Mouse (Mus musculus): ENCODE measurements at regions not wholly inside any gene's neighbourhood (a gene's known extent, or its start where the extent isn't known, plus 50 kb on each side); places are given as distances from the start of the nearest gene placed in this dataset.

- TF ChIP-seq CTCF (IDR thresholded peaks at IDR 0.05; ENCODE audit: borderline replicate concordance, insufficient read depth, low read length) (no peak), POLR2A (IDR thresholded peaks at IDR 0.05; ENCODE audit: low read depth, low read length) (no peak)
- Histone ChIP-seq H3K4me3 (ENCODE audit: insufficient read depth, low read length) (no peak overlapping the region), H3K27ac (ENCODE audit: insufficient read depth, low read length) (no peak overlapping the region), H3K4me1 (ENCODE audit: control insufficient read depth, insufficient read depth, low read length) (peaks cover 10% of the 10 kb centered on the region)
Measured at GRCm38 (mm10) chr13:97390449-97390930, 149.6 kb downstream of the Enc1 start.

GRCm38 (mm10) chr13:97388851-97389479, 148.1 kb downstream of the Enc1 start:
- peaks cover 10% of the 10 kb centered on the region for H3K4me1 ChIP-seq (ENCODE audit: control insufficient read depth, insufficient read depth, low read length)
- no peak overlapping the region for H3K27ac ChIP-seq (ENCODE audit: insufficient read depth, low read length)
- H3K4me3 ChIP-seq (ENCODE audit: insufficient read depth, low read length), result no peak overlapping the region
- TF ChIP-seq POLR2A (IDR thresholded peaks at IDR 0.05; ENCODE audit: low read depth, low read length) (no peak), CTCF (IDR thresholded peaks at IDR 0.05; ENCODE audit: borderline replicate concordance, insufficient read depth, low read length) (no peak)

GRCm38 (mm10) chr13:97386511-97386910, 145.6 kb downstream of the Enc1 start:
- H3K27ac ChIP-seq (ENCODE audit: insufficient read depth, low read length), result no peak overlapping the region
- no peak overlapping the region for H3K4me3 ChIP-seq (ENCODE audit: insufficient read depth, low read length)
- peaks cover 10% of the 10 kb centered on the region for H3K4me1 ChIP-seq (ENCODE audit: control insufficient read depth, insufficient read depth, low read length)
- no peak for TF ChIP-seq CTCF (IDR thresholded peaks at IDR 0.05; ENCODE audit: borderline replicate concordance, insufficient read depth, low read length)
- no peak for TF ChIP-seq POLR2A (IDR thresholded peaks at IDR 0.05; ENCODE audit: low read depth, low read length)

- no peak overlapping the region for H3K4me3 ChIP-seq (ENCODE audit: insufficient read depth, low read length)
- peaks cover 8% of the 10 kb centered on the region for H3K4me1 ChIP-seq (ENCODE audit: control insufficient read depth, insufficient read depth, low read length)
- H3K27ac ChIP-seq (ENCODE audit: insufficient read depth, low read length), result no peak overlapping the region
- TF ChIP-seq POLR2A (IDR thresholded peaks at IDR 0.05; ENCODE audit: low read depth, low read length), result no peak
- TF ChIP-seq CTCF (IDR thresholded peaks at IDR 0.05; ENCODE audit: borderline replicate concordance, insufficient read depth, low read length), result no peak
Measured at GRCm38 (mm10) chr13:97385531-97385930, 144.6 kb downstream of the Enc1 start.

- TF ChIP-seq POLR2A (IDR thresholded peaks at IDR 0.05; ENCODE audit: low read depth, low read length), result no peak
- TF ChIP-seq CTCF (IDR thresholded peaks at IDR 0.05; ENCODE audit: borderline replicate concordance, insufficient read depth, low read length), result no peak
- Histone ChIP-seq H3K27ac (ENCODE audit: insufficient read depth, low read length) (no peak overlapping the region), H3K4me1 (ENCODE audit: control insufficient read depth, insufficient read depth, low read length) (peaks cover 6% of the 10 kb centered on the region), H3K4me3 (ENCODE audit: insufficient read depth, low read length) (no peak overlapping the region)
Measured at GRCm38 (mm10) chr13:97384091-97384777, 143.3 kb downstream of the Enc1 start.

- TF ChIP-seq POLR2A (IDR thresholded peaks at IDR 0.05; ENCODE audit: low read depth, low read length), result no peak
- no peak for TF ChIP-seq CTCF (IDR thresholded peaks at IDR 0.05; ENCODE audit: borderline replicate concordance, insufficient read depth, low read length)
- H3K4me3 ChIP-seq (ENCODE audit: insufficient read depth, low read length), result no peak overlapping the region
- H3K27ac ChIP-seq (ENCODE audit: insufficient read depth, low read length), result no peak overlapping the region
- peaks cover 6% of the 10 kb centered on the region for H3K4me1 ChIP-seq (ENCODE audit: control insufficient read depth, insufficient read depth, low read length)
Measured at GRCm38 (mm10) chr13:97383351-97383750, 142.4 kb downstream of the Enc1 start.

GRCm38 (mm10) chr13:97380366-97380765, 139.5 kb downstream of the Enc1 start:
- H3K27ac ChIP-seq (ENCODE audit: insufficient read depth, low read length), result no peak overlapping the region
- no peak for TF ChIP-seq POLR2A (IDR thresholded peaks at IDR 0.05; ENCODE audit: low read depth, low read length)
- TF ChIP-seq CTCF (IDR thresholded peaks at IDR 0.05; ENCODE audit: borderline replicate concordance, insufficient read depth, low read length), result no peak
- H3K4me3 ChIP-seq (ENCODE audit: insufficient read depth, low read length), result no peak overlapping the region
- H3K4me1 ChIP-seq (ENCODE audit: control insufficient read depth, insufficient read depth, low read length), result no peaks in the 10 kb centered on the region

GRCm38 (mm10) chr13:97376232-97376523, 135.3 kb downstream of the Enc1 start:
- Histone ChIP-seq H3K27ac (ENCODE audit: insufficient read depth, low read length) (no peak overlapping the region), H3K4me1 (ENCODE audit: control insufficient read depth, insufficient read depth, low read length) (no peaks in the 10 kb centered on the region), H3K4me3 (ENCODE audit: insufficient read depth, low read length) (no peak overlapping the region)
- TF ChIP-seq POLR2A (IDR thresholded peaks at IDR 0.05; ENCODE audit: low read depth, low read length) (no peak), CTCF (IDR thresholded peaks at IDR 0.05; ENCODE audit: borderline replicate concordance, insufficient read depth, low read length) (no peak)

GRCm38 (mm10) chr13:97375501-97376231, 134.8 kb downstream of the Enc1 start:
- no peak overlapping the region for H3K4me3 ChIP-seq (ENCODE audit: insufficient read depth, low read length)
- TF ChIP-seq POLR2A (IDR thresholded peaks at IDR 0.05; ENCODE audit: low read depth, low read length), result no peak
- TF ChIP-seq CTCF (IDR thresholded peaks at IDR 0.05; ENCODE audit: borderline replicate concordance, insufficient read depth, low read length), result no peak
- H3K27ac ChIP-seq (ENCODE audit: insufficient read depth, low read length), result no peak overlapping the region
- no peaks in the 10 kb centered on the region for H3K4me1 ChIP-seq (ENCODE audit: control insufficient read depth, insufficient read depth, low read length)

- Histone ChIP-seq H3K4me3 (ENCODE audit: insufficient read depth, low read length) (no peak overlapping the region), H3K27ac (ENCODE audit: insufficient read depth, low read length) (no peak overlapping the region), H3K4me1 (ENCODE audit: control insufficient read depth, insufficient read depth, low read length) (no peaks in the 10 kb centered on the region)
- TF ChIP-seq POLR2A (IDR thresholded peaks at IDR 0.05; ENCODE audit: low read depth, low read length) (no peak), CTCF (IDR thresholded peaks at IDR 0.05; ENCODE audit: borderline replicate concordance, insufficient read depth, low read length) (no peak)
Measured at GRCm38 (mm10) chr13:97372348-97372747, 131.4 kb downstream of the Enc1 start.
